Mouse (Mus musculus): ENCODE results near the gene Cfap97d1. TPM values are rescaled to one million over a fixed set of nuclear protein-coding genes. Genes with fewer than 3 reads are reported as not detected.

Cfap97d1 gene
- polyA plus RNA-seq, 1 experiment from 2014 or later: not detected

GRCm38 (mm10) chr11:102029966-102030365, 45.9 kb downstream of the Cfap97d1 start:
- Histone ChIP-seq H3K4me1 (peaks cover 30% of the 10 kb centered on the region), H3K4me3 (no peak overlapping the region), H3K36me3 (replicated peaks) (no peaks in the 10 kb centered on the region), H3K27ac (replicated peaks) (no peak overlapping the region), H3K9me3 (no peaks in the 10 kb centered on the region), H3K27me3 (replicated peaks; ENCODE audit: low read depth, poor library complexity, severe bottlenecking) (peaks cover 47% of the 10 kb centered on the region)
- WGBS: 37% methylated on average over 7 of the region's 7 CpGs
- DNase-seq (ENCODE audit: low spot score): no peak

GRCm38 (mm10) chr11:102031149-102031548, 47.1 kb downstream of the Cfap97d1 start:
- no peak overlapping the region for H3K27ac ChIP-seq (replicated peaks)
- no peak for DNase-seq (ENCODE audit: low spot score)
- H3K9me3 ChIP-seq: no peaks in the 10 kb centered on the region
- peaks cover 35% of the 10 kb centered on the region for H3K27me3 ChIP-seq (replicated peaks; ENCODE audit: low read depth, poor library complexity, severe bottlenecking)
- no peak overlapping the region for H3K4me3 ChIP-seq
- H3K36me3 ChIP-seq (replicated peaks): no peaks in the 10 kb centered on the region
- H3K4me1 ChIP-seq: peaks cover 19% of the 10 kb centered on the region
- WGBS: 84% methylated on average over 7 of the region's 7 CpGs

GRCm38 (mm10) chr11:102033055-102033591, 49.0 kb downstream of the Cfap97d1 start:
- WGBS: 88% methylated on average over 12 of the region's 12 CpGs
- H3K4me1 ChIP-seq: 0 out of 2 replicates have a peak, but pooled peaks cover under 1% of the 10 kb centered on the region
- H3K27ac ChIP-seq (replicated peaks): no peak overlapping the region
- peaks cover 30% of the 10 kb centered on the region for H3K27me3 ChIP-seq (replicated peaks; ENCODE audit: low read depth, poor library complexity, severe bottlenecking)
- no peak overlapping the region for H3K4me3 ChIP-seq
- DNase-seq (ENCODE audit: low spot score): no peak
- no peaks in the 10 kb centered on the region for H3K36me3 ChIP-seq (replicated peaks)
- H3K9me3 ChIP-seq: no peaks in the 10 kb centered on the region

GRCm38 (mm10) chr11:102034887-102035286, 50.8 kb downstream of the Cfap97d1 start:
- Histone ChIP-seq H3K4me1 (peaks cover 6% of the 10 kb centered on the region; the same call in 1 of the 2 replicates), H3K36me3 (replicated peaks) (no peaks in the 10 kb centered on the region), H3K27me3 (replicated peaks; ENCODE audit: low read depth, poor library complexity, severe bottlenecking) (peaks cover 23% of the 10 kb centered on the region; the same call in 1 of the 2 replicates), H3K27ac (replicated peaks) (no peak overlapping the region), H3K9me3 (no peaks in the 10 kb centered on the region), H3K4me3 (no peak overlapping the region)
- DNase-seq (ENCODE audit: low spot score): no peak
- WGBS: 75% methylated on average over 8 of the region's 8 CpGs

GRCm38 (mm10) chr11:102035456-102035960, 51.4 kb downstream of the Cfap97d1 start:
- Histone ChIP-seq H3K4me1 (peaks cover 8% of the 10 kb centered on the region; the same call in 1 of the 2 replicates), H3K27me3 (replicated peaks; ENCODE audit: low read depth, poor library complexity, severe bottlenecking) (peaks cover 20% of the 10 kb centered on the region; the same call in 1 of the 2 replicates), H3K27ac (replicated peaks) (no peak overlapping the region), H3K4me3 (no peak overlapping the region), H3K36me3 (replicated peaks) (no peaks in the 10 kb centered on the region), H3K9me3 (no peaks in the 10 kb centered on the region)
- 76% methylated on average over 5 of the region's 5 CpGs for WGBS
- DNase-seq (ENCODE audit: low spot score): no peak

- H3K27me3 ChIP-seq (replicated peaks; ENCODE audit: low read depth, poor library complexity, severe bottlenecking): peaks cover 13% of the 10 kb centered on the region; the same call in 1 of the 2 replicates
- no peak for DNase-seq (ENCODE audit: low spot score)
- 89% methylated on average over 7 of the region's 7 CpGs for WGBS
- H3K9me3 ChIP-seq: no peaks in the 10 kb centered on the region
- H3K4me3 ChIP-seq: no peak overlapping the region
- peaks cover 9% of the 10 kb centered on the region; the same call in 1 of the 2 replicates for H3K4me1 ChIP-seq
- no peak overlapping the region for H3K27ac ChIP-seq (replicated peaks)
- H3K36me3 ChIP-seq (replicated peaks): no peaks in the 10 kb centered on the region
These were observed 52.3 kb downstream of the Cfap97d1 start for GRCm38 (mm10) chr11:102036336-102036735.

GRCm38 (mm10) chr11:102037789-102038188, 53.7 kb downstream of the Cfap97d1 start:
- H3K9me3 ChIP-seq: no peaks in the 10 kb centered on the region
- no peak overlapping the region for H3K4me3 ChIP-seq
- no peaks in the 10 kb centered on the region for H3K36me3 ChIP-seq (replicated peaks)
- WGBS: 79% methylated on average over 6 of the region's 6 CpGs
- H3K27me3 ChIP-seq (replicated peaks; ENCODE audit: low read depth, poor library complexity, severe bottlenecking): peaks cover 9% of the 10 kb centered on the region; the same call in 1 of the 2 replicates
- no peak overlapping the region for H3K27ac ChIP-seq (replicated peaks)
- peaks cover 11% of the 10 kb centered on the region; the same call in 1 of the 2 replicates for H3K4me1 ChIP-seq
- DNase-seq (ENCODE audit: low spot score): no peak

DNA sequence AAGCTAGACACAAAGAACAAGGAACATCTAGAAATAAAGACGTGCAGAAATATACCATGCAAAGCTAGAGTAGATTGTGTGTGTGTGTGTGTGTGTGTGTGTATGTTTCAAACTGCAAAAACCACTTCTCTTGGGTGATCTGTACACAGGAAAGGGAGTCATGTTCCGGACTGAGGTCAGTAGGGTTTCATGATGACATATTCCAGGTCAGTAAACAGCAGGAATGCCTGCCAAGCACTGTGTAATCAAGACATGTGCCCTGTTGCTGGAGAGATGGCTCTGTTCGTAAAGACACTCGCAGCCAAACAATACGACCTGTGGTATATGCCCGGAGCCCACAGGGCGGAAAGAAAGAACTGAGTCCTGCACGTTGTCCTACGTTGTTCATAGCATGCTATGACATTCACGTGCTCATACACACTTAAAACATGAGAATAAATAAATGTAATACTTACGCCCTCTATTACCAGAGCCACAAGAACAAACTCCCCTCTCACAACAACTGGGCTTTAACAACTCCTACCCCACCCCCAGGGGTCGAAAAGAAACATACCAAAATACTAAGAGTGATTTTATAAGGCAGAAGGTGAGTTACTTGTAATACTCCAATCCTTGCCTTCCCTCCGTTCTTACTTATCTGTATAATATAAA, 55.5 kb downstream of the Cfap97d1 start:
- Histone ChIP-seq H3K4me1 (peaks cover 11% of the 10 kb centered on the region; the same call in 1 of the 2 replicates), H3K27me3 (replicated peaks; ENCODE audit: low read depth, poor library complexity, severe bottlenecking) (peaks cover 9% of the 10 kb centered on the region; the same call in 1 of the 2 replicates), H3K27ac (replicated peaks) (no peak overlapping the region), H3K9me3 (0 out of 2 replicates have a peak, but pooled peaks cover under 1% of the 10 kb centered on the region), H3K36me3 (replicated peaks) (no peaks in the 10 kb centered on the region), H3K4me3 (no peak overlapping the region)
- WGBS: 73% methylated on average over 13 of the region's 13 CpGs
- no peak for DNase-seq (ENCODE audit: low spot score)

DNA sequence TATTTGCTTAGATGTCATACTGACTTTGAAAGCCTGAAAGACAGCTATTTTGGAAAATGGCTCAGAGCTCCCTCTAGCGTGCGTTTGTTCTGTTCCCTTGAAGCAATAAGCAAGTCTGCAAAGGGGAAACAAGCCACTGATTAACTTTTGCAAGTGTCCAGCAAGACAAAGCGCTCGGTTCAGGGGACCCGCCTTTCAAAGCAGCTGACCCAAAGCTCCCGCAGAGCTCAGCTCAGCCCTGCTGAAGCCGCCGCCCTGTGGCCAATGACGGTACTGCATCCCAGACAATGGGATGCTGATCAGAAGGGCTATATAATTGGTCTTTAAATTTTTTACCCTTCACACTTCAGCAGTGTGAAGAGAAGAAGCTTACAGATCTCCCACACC, 56.1 kb downstream of the Cfap97d1 start:
- under 1% methylated on average over 9 of the region's 9 CpGs for WGBS
- peaks cover 6% of the 10 kb centered on the region for H3K9me3 ChIP-seq
- peak; percentile 92 for DNase-seq (ENCODE audit: low spot score)

DNA sequence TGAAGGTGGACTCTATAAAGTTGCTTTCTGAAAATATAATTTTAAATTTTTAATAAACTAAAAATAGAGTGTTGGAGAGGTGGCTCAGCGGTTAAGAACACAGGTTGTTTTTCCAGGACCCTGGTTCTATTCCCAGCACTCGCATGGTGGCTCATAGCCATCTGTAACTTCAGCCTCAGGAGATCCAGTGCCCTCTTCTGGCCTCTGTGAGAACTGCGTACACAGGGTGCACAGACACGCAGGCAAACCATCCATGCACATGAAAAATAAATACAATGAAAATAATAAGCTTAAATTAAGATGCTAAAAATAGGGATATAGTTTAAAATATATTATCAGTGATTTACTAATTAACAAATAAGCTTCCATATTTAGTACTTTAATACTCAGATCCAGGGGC, 56.6 kb downstream of the Cfap97d1 start:
- peaks cover 11% of the 10 kb centered on the region for H3K9me3 ChIP-seq
- H3K27me3 ChIP-seq (replicated peaks; ENCODE audit: low read depth, poor library complexity, severe bottlenecking): peaks cover 9% of the 10 kb centered on the region; the same call in 1 of the 2 replicates
- WGBS: 67% methylated on average over 4 of the region's 4 CpGs
- H3K27ac ChIP-seq (replicated peaks): no peak overlapping the region
- no peak overlapping the region for H3K4me3 ChIP-seq
- H3K36me3 ChIP-seq (replicated peaks): no peaks in the 10 kb centered on the region
- no peak for DNase-seq (ENCODE audit: low spot score)
- peaks cover 11% of the 10 kb centered on the region; the same call in 1 of the 2 replicates for H3K4me1 ChIP-seq

More for the DNA sequence above, 56.1 kb downstream of the Cfap97d1 start:
- peaks cover 9% of the 10 kb centered on the region; the same call in 1 of the 2 replicates for H3K27me3 ChIP-seq (replicated peaks; ENCODE audit: low read depth, poor library complexity, severe bottlenecking)
- H3K27ac ChIP-seq (replicated peaks): no peak overlapping the region
- H3K4me3 ChIP-seq: no peak overlapping the region
- H3K36me3 ChIP-seq (replicated peaks): no peaks in the 10 kb centered on the region
- peaks cover 11% of the 10 kb centered on the region; the same call in 1 of the 2 replicates for H3K4me1 ChIP-seq

DNA sequence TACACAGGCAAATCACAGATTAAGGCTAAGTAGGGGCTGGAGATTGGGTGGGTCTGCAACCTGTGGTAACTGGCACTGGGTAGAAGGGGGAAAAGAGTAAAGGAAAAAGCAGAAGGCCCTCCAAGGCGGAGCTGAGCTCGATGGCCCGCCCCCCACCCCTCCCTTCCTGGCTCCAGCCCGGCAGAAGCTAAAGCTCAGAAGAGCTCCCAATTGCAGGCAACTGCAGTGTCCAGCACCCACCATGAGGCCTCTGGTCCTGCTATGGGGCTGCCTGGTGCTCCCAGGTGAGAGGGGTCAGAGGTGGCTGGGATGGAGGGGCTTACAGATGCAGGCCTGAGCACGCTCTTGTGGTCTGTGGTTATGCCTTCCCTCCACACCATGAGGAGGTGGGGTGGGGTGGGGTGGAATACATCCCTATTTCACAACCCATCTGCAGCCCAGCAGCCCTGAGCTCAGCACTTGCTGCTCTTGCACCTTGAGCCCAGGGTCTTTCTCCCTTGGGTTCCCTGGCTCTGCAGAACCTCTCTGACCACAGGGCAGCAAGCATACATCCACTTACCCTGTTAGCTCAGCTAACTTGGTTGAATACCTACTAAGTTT, 57.4 kb downstream of the Cfap97d1 start, which contains the start of gene Cd300lg:
Gene Cd300lg (plus strand): TSS at position 160 of the 600 bp plus-strand sequence.
- 0 out of 2 replicates have a peak, but pooled peaks cover 2% of the 10 kb centered on the region for H3K36me3 ChIP-seq (replicated peaks)
- H3K27ac ChIP-seq (replicated peaks): no peak within 1 kb of the TSS
- DNase-seq (ENCODE audit: low spot score): no peak
- peaks cover 9% of the 10 kb centered on the region; the same call in 1 of the 2 replicates for H3K27me3 ChIP-seq (replicated peaks; ENCODE audit: low read depth, poor library complexity, severe bottlenecking)
- WGBS: 62% methylated on average over 5 of the region's 5 CpGs
- peaks cover 18% of the 10 kb centered on the region for H3K9me3 ChIP-seq
- H3K4me3 ChIP-seq: no peak within 1 kb of the TSS
- peaks cover 11% of the 10 kb centered on the region; the same call in 1 of the 2 replicates for H3K4me1 ChIP-seq

Measured in embryonic facial prominence, embryonic 10.5 days (tissue).